Mouse (Mus musculus) forebrain, embryonic 13.5 days (tissue): ENCODE measurements around the gene Bub1b. TPM values are rescaled to one million over a fixed set of nuclear protein-coding genes. Genes with fewer than 3 reads are reported as not detected.
A peak's percentile ranks its signal among the peaks of the same experiment; 100 is the strongest.
"Not testable (repeated sequence)": the region's sequence is repeated elsewhere in the genome, so short reads cannot be mapped to it uniquely, and the experiment has no call there.

Source experiments
- ATAC-seq: fragments of 200-750 bp; cut with Nextera tagmentation; 2 replicates; pipeline ENCODE4 v1.8.0; 2017
- H3K27ac ChIP-seq: fragments of 300-500 bp; sonication (generic); 2 replicates; pipeline ENCODE4 v1.5.1; 2015; ENCODE audit warnings: inconsistent platforms, mild to moderate bottlenecking, moderate library complexity
- H3K27me3 ChIP-seq: fragments of 300-500 bp; sonication (generic); 2 replicates; pipeline ENCODE4 v1.6.1; 2015; ENCODE audit warnings: mild to moderate bottlenecking, inconsistent platforms
- H3K36me3 ChIP-seq: fragments of 300-500 bp; sonication (generic); 2 replicates; pipeline ENCODE4 v1.6.1; 2015; ENCODE audit warnings: mild to moderate bottlenecking, inconsistent platforms; ENCODE audit not compliant: poor library complexity, severe bottlenecking
- H3K4me1 ChIP-seq: fragments of 300-500 bp; sonication (generic); 2 replicates; pipeline ENCODE4 v1.6.1; 2015; ENCODE audit warnings: inconsistent platforms
- H3K4me2 ChIP-seq: fragments of 300-500 bp; sonication (generic); 2 replicates; pipeline ENCODE4 v1.6.1; 2015; ENCODE audit warnings: inconsistent platforms, mild to moderate bottlenecking, moderate library complexity
- H3K4me3 ChIP-seq: fragments of 300-500 bp; sonication (generic); 2 replicates; pipeline ENCODE4 v1.5.1; 2015; ENCODE audit warnings: mild to moderate bottlenecking, inconsistent platforms
- H3K9ac ChIP-seq: fragments of 300-500 bp; sonication (generic); 2 replicates; pipeline ENCODE4 v1.6.1; 2015; ENCODE audit warnings: mild to moderate bottlenecking, inconsistent platforms
- H3K9me3 ChIP-seq: fragments of 300-500 bp; sonication (generic); replicated peaks from 2 replicates; pipeline ENCODE4 v1.6.1; 2016; ENCODE audit warnings: inconsistent platforms
- WGBS: fragments of 180-500 bp; shearing (Covaris S2); methylation state at CpG from one replicate; pipeline ENCODE4 v1.1.7; 2015; 5-methylcytosine and 5-hydroxymethylcytosine counted together
- polyA plus RNA-seq: library from polyadenylated mRNA; unstranded; fragments of >200 nt; fragmentation: Nextera tagmentation; extraction: Ambion mirVana; gene quantifications from 2 replicates; pipeline ENCODE4 v1.2.1, GENCODE M21; 2015

The Bub1b gene
- 80.7 and 85.2 TPM in 2 replicates for polyA plus RNA-seq

DNA sequence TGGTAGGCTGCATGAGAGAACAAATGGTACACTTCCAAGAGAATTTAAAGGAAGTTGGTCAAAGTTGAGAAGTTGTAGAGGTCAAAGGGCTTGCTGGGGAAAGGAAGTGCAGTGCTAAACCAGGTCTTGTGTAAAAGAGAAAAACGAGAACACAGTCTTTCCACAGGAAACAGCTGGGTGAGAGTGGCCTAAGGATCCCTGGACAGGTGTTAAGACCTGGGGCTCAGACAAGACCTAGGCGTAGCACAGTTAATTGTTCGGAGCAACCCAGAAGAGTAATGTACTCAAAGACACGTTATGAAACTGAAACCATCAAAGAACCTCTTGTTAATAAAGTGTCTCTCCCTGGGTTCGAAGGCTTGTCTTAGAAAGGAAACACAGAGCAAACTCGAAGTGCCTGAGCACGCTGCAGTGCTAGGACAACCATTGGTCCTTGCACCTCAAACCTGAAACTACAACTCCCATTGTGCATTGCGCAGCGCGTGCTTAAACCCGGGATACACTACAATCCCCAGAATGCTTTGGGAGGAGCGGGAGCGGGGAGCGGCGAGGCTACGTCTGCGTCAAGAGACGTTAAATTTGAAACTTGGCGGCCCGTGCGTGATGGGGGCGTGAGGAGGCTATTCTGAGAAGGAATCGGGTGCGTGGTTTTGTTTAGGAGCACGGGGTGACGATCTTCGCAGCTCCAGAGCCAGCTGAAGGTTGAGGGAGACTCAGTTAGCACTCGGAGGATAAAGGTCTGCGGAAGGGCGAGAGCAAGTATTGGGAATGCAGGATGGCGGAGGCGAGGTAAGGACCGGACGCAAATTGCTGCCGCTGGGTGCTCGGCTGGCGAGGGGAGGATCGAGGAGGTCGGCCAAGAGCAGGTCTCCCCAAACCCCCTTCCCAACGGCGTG is at the start of gene Bub1b:
TSS of gene Bub1b (plus strand) at position 539 of the 896 bp plus-strand sequence.
- Histone ChIP-seq H3K4me2 (peak within 1 kb of the TSS; percentile 77), H3K9ac (peak within 1 kb of the TSS; percentile 75), H3K27me3 (no peaks in the 10 kb centered on the region), H3K9me3 (no peaks in the 10 kb centered on the region), H3K4me1 (peaks cover 31% of the 10 kb centered on the region), H3K36me3 (peaks cover 23% of the 10 kb centered on the region; the same call in 1 of the 2 replicates), H3K27ac (0 out of 2 replicates have a peak within 1 kb of the TSS, but pooled peaks have one; percentile 14), H3K4me3 (peak within 1 kb of the TSS; percentile 70)
- 5% methylated on average over 41 of the region's 41 CpGs for WGBS
- ATAC-seq = peak; percentile 100

DNA sequence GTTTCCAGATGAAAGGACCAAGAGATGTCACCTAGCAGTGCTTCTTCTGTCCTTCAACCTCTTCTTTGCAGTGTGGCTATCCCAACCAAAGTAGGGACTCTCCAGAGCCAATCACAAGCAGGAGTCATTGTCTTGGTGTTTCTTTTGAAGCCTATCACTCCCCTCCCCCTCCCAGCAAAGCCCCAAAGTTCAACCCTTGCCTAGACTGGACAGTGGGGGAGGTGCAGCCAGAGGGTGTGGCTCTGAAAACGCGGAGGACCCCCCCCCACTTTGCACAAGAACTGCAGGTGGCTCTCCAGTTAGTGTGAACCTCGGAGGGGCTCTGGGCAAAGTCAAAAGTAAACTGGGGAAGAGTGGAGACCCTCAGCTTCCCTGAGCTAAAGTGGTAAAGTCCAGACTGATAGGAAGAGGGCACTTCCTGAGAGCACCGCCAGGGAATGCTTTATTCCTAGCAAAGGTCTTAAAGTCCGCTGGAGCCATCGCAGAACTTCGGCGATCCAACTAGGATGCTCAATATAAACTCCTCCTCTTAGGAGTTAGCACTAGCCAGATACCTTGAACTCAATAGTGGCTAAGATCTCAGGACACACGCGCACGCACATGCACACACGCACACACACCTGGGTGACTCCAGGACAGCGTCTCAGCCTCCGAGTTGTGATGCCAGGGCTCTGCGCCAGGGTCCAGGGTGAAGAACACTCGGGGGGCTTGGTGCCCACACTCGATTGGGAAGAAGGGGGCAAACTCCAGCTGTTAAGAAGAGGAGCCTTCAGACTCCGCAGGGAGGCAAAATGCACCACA is 49.4 kb upstream of the Bub1b start:
- H3K4me1 ChIP-seq = peaks cover 57% of the 10 kb centered on the region
- peak overlapping the region; percentile 76 for H3K9ac ChIP-seq
- no peaks in the 10 kb centered on the region for H3K36me3 ChIP-seq
- H3K9me3 ChIP-seq = no peaks in the 10 kb centered on the region; the same call in 1 of the 2 replicates
- ATAC-seq = no peak
- peak overlapping the region; percentile 95 for H3K4me2 ChIP-seq
- under 1% methylated on average over 18 of the region's 18 CpGs for WGBS
- H3K27me3 ChIP-seq = peaks cover 24% of the 10 kb centered on the region
- H3K4me3 ChIP-seq = peak overlapping the region; percentile 65
- no peak overlapping the region for H3K27ac ChIP-seq

DNA sequence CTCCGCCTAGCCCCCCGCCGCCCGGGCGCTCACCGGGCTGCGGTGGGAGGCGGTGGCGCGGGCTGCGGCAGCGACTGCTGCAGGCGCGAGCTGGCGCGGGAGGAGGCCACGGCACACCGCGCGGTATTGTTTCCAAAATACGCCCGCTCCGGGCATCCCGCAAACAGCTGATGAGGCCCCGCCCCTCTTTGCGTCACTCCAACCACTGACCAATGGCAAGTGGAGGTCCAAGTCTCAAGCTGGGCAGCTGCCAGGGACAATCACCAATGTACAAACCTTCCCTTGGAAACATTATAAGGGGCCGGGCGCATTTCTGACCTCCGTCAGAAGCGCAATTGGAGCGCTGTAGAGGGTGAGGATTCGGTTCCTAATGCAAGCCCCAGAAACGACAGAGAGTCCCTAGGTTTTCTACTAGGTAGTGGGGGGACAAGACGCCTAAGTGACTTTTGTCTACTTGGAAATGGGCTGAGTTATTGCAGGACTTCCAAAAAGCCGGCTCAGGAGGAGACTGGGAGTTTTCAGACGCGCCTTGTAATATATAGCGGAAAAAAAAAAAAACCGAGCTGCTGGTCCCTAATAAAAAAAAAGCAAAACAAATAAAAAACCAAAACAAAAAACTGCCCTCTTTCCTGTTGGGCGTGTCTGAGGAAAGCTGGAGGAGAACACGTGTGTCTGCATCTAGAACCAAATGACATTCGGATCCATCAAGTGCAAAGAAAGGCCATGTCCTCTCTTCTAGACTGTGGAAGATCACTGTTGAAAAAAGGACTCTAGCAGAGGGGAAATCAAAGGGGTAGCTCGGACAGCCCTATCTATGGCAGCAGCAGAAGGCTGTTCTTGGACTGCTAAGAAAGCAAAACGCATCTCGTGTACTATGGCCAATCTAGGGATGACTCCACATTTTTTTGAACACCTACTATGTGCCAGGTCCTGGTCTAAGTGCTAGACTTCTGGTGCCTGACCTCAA is 48.2 kb upstream of the Bub1b start, which contains the start of gene Bmf:
TSS of gene Bmf (minus strand) at position 181 of the 967 bp plus-strand sequence.
- peaks cover 51% of the 10 kb centered on the region for H3K4me1 ChIP-seq

GRCm38 (mm10) chr2:118551606-118552005 is 46.4 kb upstream of the Bub1b start:
- no peak overlapping the region for H3K4me2 ChIP-seq
- no peak for ATAC-seq
- H3K36me3 ChIP-seq = no peaks in the 10 kb centered on the region
- peaks cover 22% of the 10 kb centered on the region for H3K27me3 ChIP-seq
- no peaks in the 10 kb centered on the region; the same call in 1 of the 2 replicates for H3K9me3 ChIP-seq
- H3K4me3 ChIP-seq = no peak overlapping the region
- H3K27ac ChIP-seq = no peak overlapping the region
- no peak overlapping the region for H3K9ac ChIP-seq
- peaks cover 33% of the 10 kb centered on the region for H3K4me1 ChIP-seq
- WGBS = 44% methylated on average over 2 of the region's 2 CpGs

More for the DNA sequence above, 48.2 kb upstream of the Bub1b start, which contains the start of gene Bmf:
- peak; percentile 89 for ATAC-seq
- Histone ChIP-seq H3K4me3 (peak within 1 kb of the TSS; percentile 65), H3K4me2 (peak within 1 kb of the TSS; percentile 95), H3K27ac (no peak within 1 kb of the TSS), H3K9ac (peak within 1 kb of the TSS; percentile 76), H3K36me3 (no peaks in the 10 kb centered on the region), H3K27me3 (peaks cover 24% of the 10 kb centered on the region), H3K9me3 (no peaks in the 10 kb centered on the region; the same call in 1 of the 2 replicates)
- WGBS = under 1% methylated on average over 45 of the region's 45 CpGs

DNA sequence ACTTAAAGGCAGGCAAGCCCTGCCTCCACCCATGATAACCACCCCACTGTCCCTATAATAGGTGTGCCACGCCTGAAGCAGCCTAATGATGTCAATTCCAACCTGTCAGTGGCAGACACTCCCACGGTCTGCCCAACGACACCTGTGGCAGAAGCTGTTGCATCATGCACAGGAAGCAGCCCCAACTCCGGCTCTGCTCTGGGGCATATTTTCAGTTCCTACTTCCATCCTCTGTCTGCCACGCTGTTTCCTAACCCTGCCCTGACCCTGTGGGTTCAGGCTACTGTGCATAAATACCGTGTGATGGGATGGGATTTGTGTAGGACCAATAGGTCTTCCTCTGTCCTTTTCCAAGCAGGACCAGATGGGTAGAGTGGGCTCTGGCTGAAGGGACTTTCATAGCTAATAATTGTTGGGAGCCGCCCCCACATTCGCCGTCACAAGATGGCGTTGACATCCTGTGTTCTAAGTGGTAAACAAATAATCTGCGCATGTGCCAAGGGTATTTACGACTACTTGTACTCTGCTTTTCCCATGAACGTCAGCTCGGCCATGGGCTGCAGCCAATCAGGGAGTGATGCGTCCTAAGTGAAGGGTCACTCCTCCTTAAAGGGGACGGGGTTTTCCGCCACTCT is 43.5 kb upstream of the Bub1b start:
- not testable (repeated sequence) for H3K27ac ChIP-seq

DNA sequence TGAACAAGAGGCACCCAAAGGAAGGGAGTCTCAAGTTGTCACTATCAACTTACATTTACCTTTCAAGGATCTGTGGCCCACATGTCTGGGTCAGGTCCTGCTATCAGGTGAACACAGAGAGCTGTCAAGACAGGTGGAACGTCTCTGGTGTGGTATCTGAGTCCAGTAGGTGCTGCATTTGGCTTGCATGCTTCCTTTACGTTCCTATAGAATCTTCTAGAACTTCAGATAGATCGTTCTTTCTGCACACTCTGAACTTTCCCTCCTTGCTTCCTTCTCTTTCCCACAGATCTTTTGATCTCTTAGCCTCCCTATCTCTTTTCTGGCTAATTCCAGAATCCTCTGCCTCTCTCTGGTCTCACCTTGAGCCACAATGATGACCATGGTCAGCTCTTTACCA is 39.6 kb upstream of the Bub1b start:
- H3K36me3 ChIP-seq = no peaks in the 10 kb centered on the region
- 95% methylated on average over 3 of the region's 3 CpGs for WGBS
- H3K9me3 ChIP-seq = no peaks in the 10 kb centered on the region
- no peaks in the 10 kb centered on the region for H3K27me3 ChIP-seq
- H3K4me1 ChIP-seq = peaks cover 6% of the 10 kb centered on the region; the same call in 1 of the 2 replicates
- H3K4me3 ChIP-seq = no peak overlapping the region
- H3K27ac ChIP-seq = no peak overlapping the region
- no peak overlapping the region for H3K9ac ChIP-seq
- H3K4me2 ChIP-seq = no peak overlapping the region
- ATAC-seq = no peak

More for the DNA sequence above, 43.5 kb upstream of the Bub1b start:
- Histone ChIP-seq H3K4me2 (peak overlapping the region; percentile 55), H3K4me3 (peak overlapping the region; percentile 37), H3K9ac (peak overlapping the region; percentile 45; the same call in 1 of the 2 replicates), H3K4me1 (peaks cover 10% of the 10 kb centered on the region; the same call in 1 of the 2 replicates)
- H3K27me3 ChIP-seq, H3K36me3 ChIP-seq, H3K9me3 ChIP-seq: not testable (repeated sequence)
- peak; percentile 60 for ATAC-seq
- 71% methylated on average over 17 of the region's 17 CpGs for WGBS

GRCm38 (mm10) chr2:118562015-118562414 is 36.0 kb upstream of the Bub1b start:
- Histone ChIP-seq H3K4me3 (no peak overlapping the region), H3K27ac (no peak overlapping the region), H3K27me3 (no peaks in the 10 kb centered on the region), H3K4me1 (no peaks in the 10 kb centered on the region), H3K9ac (no peak overlapping the region), H3K36me3 (no peaks in the 10 kb centered on the region), H3K4me2 (no peak overlapping the region), H3K9me3 (no peaks in the 10 kb centered on the region)
- WGBS = 78% methylated on average over 4 of the region's 4 CpGs
- no peak for ATAC-seq

DNA sequence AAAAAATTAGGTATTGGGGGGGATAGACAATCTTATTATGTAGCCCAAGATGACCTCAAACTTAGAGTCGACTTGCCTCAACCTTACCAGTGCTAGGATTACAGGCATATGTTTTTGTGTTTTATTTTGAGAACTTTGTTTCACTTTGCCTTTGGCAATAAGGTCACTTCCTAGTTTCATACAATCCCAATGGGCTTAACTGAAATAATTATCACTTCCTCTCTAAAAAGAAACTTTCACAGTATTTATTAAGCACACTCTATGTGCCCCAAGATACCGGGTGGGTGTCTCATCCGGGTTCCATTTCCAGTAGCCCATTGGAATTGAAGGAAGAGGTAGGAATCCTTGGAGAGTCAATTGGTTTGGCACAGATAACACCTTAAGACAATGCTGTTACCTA is 35.6 kb upstream of the Bub1b start:
- H3K27ac ChIP-seq = no peak overlapping the region
- no peak overlapping the region for H3K9ac ChIP-seq
- no peaks in the 10 kb centered on the region for H3K27me3 ChIP-seq
- no peaks in the 10 kb centered on the region for H3K9me3 ChIP-seq
- no peak overlapping the region for H3K4me2 ChIP-seq
- no peaks in the 10 kb centered on the region for H3K36me3 ChIP-seq
- no peak overlapping the region for H3K4me3 ChIP-seq
- ATAC-seq = no peak
- 91% methylated on average over 3 of the region's 3 CpGs for WGBS
- H3K4me1 ChIP-seq = no peaks in the 10 kb centered on the region

DNA sequence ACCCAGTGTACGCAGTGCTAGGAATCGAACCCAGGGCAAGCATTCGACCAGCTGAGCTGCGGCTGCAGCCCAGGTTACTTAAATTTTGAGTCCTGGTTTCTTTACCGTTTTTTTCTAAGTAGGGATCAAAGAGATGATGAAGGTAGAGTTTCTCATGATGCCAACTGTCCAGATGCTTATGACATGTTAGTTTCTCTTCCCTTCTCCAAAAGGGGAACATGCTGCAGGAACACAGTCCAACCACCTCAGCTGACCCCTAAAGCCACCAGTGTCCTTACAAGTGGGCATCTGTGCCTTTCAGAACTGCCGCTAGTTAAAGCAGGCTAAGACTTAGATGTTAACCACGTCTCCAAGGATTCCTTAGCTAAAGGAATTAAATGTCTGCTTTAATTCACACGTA is 30.8 kb upstream of the Bub1b start:
- H3K4me3 ChIP-seq = no peak overlapping the region
- no peaks in the 10 kb centered on the region for H3K4me1 ChIP-seq
- WGBS = 88% methylated on average over 8 of the region's 8 CpGs

GRCm38 (mm10) chr2:118570939-118571338 is 27.1 kb upstream of the Bub1b start:
- Histone ChIP-seq H3K27ac (no peak overlapping the region), H3K9me3 (no peaks in the 10 kb centered on the region), H3K4me2 (no peak overlapping the region), H3K36me3 (no peaks in the 10 kb centered on the region), H3K9ac (no peak overlapping the region), H3K27me3 (no peaks in the 10 kb centered on the region), H3K4me3 (no peak overlapping the region), H3K4me1 (no peaks in the 10 kb centered on the region)
- 88% methylated on average over 2 of the region's 2 CpGs for WGBS
- ATAC-seq = no peak

More for the DNA sequence above, 30.8 kb upstream of the Bub1b start:
- no peaks in the 10 kb centered on the region for H3K36me3 ChIP-seq
- no peaks in the 10 kb centered on the region for H3K9me3 ChIP-seq
- no peak overlapping the region for H3K4me2 ChIP-seq
- H3K9ac ChIP-seq = no peak overlapping the region
- no peak for ATAC-seq
- H3K27me3 ChIP-seq = no peaks in the 10 kb centered on the region
- no peak overlapping the region for H3K27ac ChIP-seq
